Mouse (Mus musculus): Measurements from ENCODE around the gene Rsph9. TPM values are rescaled to one million over a fixed set of nuclear protein-coding genes. Genes with fewer than 3 reads are reported as not detected.

Rsph9 gene
- total RNA-seq, 2 experiments from 2014 or later, result 0.94 to 1.4 TPM

DNA sequence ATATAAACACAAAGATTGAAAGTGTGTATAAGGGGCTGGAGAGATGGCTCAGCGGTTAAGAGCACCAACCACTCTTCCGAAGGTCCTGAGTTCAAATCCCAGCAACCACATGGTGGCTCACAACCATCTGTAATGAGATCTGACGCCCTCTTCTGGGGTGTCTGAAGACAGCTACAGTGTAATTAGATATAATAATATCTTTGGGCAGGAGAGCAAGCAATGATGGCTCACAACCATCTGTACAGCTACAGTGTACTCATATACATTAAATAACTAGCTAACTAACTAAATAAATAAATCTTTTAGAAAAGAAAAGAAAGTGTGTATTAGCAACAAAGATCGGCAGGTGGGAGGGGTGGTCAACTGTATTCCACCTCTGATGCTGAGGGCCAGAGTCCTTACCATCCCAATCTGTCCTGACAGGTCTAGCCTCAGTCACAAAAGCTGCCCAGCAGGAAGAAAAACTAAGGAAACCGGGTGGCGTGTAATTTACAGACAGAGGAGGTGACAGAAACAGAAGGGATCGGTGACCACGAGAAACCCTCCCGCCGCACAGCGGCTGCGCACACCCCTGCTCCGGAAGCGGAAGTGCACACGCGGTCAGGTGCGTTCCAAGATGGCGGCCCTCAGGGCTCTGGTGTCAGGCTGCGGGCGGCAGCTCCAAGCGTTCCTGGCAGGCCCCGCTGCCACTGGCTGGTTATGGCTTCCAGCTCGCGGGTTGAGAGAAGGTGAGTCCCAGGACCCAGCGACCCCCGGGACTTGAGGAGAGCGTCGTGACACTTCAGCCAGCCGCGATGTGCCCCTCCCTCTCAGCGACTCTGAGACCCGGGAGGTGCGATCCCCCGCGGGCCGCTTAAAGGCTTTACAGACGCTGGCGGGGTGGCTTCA lies 33.4 kb downstream of the Rsph9 start, which contains the start of gene Mrps18a:
Mrps18a (plus strand) TSS at position 585 of the 888 bp plus-strand sequence.
- intact Hi-C loops (cut with DNase I), result no loop called here
- peak; percentile 84 for DNase-seq

DNA sequence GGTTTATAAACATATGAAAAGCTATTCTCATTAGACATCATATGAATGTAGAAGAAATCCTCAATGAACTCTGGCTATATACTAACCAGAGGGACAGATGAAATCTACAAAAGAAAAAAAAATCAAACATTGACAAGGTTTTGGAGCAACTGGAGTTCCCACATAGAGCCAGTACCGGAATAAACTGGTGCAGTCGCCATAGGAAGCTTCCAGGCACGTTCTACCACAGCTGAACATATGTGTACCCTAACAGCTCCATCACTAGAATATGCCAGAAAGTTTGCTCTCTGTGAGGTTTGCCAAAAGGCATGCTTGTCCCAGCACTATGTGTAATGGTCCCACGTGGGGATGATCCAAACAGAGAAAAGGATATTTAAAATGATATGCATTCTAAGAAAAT lies 35.7 kb downstream of the Rsph9 start:
- intact Hi-C loops (cut with DNase I), result no loop called here

DNA sequence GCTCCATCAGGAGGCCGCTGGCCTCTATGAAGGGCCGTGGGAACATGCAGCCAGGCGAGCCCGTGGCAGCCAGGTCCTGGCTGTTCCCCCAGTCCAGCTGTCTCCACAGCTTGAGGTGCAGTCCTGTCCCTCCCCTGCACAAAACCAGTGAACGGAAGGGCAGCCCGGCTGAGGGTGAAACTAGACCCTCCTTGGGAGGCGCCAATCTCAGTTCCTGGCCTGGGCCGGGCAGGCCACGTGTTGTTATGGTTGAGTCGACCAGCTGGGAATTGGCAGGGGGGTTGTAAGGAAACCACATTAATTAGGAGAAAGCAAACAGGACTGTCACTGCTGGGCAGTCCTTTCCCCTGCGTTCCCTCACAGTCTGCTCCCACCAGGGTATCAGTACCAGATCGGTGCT lies 39.5 kb downstream of the Rsph9 start:
- intact Hi-C loops (cut with DNase I), result no loop called here
- peak; percentile 58 to 60 for DNase-seq

More for the DNA sequence above, 35.7 kb downstream of the Rsph9 start:
- DNase-seq, result no peak

DNA sequence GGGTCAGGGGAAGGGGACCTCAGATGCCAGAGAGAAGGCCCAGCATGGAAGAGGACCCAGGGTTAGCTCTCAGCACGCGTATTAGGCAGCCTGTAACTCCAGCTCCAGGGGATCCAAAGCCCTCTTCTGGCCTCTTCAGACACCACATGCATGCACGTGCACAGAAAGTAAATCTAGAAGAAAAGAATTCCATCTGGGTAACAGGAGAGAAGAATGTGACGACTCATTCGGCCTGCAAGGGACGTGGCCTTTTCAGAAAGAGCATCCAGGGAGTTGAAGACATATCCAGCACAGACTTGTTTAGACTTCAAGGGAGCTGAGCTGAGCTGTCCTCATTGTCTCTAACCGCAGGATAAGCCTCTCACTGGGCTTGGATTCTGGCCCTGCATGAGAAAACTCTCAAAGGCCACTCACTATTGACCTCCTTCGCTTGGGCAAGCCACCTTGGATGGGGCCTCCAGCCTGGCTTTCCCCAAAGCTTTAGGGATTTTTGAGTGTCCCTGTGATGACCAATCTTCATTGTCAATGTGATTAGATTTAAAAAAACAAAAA lies 41.3 kb downstream of the Rsph9 start:
- no peak for DNase-seq
- intact Hi-C loops (cut with DNase I), result no loop called here

DNA sequence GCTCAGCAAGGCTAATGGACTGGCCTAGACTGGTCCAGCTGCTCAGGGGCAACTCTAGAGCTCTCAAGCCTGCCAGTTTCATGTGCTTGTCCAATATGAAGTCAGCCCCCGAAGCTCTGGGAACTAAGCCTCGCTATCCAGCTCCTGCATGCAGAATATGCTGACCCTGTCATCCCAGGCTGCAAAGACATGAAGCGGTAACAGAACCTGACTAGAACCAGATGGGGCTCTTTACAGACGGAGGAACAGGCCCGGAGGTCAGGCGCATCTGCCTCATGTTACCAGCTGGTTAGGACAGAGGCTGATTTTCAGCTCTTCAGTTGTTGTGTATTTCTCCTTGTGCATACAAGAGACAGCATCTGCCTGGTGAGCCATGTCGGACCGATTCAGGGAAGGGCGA lies 42.1 kb downstream of the Rsph9 start:
- intact Hi-C loops (cut with DNase I), result no loop called here
- no peak for DNase-seq

DNA sequence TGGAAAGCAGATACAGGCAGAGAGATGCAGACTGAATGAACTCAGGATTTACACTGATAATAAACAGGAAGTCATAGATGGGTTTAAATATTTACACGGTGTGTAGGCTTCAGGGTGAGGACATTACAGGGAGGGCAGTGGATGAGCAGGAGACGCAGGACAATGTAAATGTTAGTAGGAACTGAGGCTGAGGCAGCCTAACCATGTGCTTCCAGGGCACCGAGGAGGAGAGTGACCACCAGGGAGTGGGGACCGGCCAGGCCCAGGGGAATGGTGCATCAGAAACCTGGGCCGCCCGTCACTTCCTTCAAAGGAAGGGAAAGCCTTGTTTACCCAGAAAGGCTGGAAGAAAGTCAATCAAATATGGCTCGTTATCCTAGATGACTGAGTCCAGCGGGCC lies 45.5 kb downstream of the Rsph9 start:
- intact Hi-C loops (cut with DNase I), result no loop called here
- no peak for DNase-seq

DNA sequence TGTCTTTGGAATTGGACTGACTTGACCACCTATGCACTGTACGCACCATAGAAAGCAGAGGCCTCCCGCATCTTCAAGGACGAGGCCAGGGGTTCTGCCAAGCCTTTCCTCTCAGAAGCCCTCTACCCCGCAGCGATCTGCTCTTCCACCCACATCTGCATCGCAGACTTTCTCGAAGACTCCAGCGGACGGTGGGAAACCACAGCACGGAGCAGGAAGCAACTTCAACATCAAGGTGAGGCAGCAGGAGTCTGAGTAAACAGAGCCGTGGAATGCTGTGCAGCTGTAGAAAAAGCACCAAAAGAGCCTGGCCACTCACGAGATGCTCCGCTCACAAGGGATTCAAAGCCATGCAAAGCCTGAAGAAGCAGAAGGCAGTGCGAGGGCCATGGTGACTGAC lies 52.1 kb downstream of the Rsph9 start:
- intact Hi-C loops (cut with DNase I), result no loop called here
- DNase-seq, result no peak

DNA sequence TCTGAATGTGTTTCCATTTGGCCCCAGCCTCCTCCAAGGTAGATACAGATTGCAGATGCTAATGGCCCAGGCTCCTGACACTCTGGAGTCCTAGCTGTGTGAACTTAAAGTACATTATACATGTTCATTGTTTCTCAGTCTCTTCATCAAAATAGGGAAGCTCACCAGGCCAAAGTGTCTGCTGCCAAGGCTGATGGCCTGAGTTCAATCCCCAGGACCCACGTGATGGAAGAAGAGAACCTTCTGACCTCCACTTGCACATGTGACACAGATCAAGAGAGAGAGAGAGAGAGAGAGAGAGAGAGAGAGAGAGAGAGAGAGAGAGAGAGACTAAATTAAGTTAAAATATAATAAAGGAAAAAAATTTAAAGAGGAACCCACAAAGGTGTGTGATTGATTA lies 52.7 kb downstream of the Rsph9 start:
- DNase-seq, result no peak
- intact Hi-C loops (cut with DNase I), result no loop called here

DNA sequence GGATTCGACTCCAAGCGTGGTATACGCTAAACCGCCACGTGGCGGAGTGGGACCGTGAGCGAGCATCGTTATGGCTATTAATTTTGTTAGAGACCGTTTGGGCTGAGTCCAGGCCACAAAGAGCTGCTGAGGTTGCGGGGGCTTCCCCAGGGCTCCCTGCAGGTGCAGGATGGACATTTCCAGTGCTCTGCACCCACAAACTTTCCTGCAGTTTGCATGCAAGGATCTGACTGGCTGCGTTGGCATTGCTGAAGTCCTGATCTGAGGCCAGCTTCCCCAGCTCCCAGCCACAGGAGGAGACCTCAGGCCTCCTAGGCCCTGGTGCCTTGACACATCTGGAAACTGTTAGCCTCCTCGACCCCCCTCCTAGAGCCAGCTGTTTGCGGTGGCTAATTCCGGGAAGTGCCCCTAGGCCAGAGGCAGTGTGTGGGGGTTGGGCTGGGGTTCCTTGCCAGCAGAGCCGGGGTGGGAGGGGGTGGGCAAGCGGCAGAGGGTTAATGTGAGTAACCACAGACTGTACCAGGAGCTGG lies 57.6 kb downstream of the Rsph9 start:
- intact Hi-C loops (cut with DNase I), result no loop called here
- no peak for DNase-seq

DNA sequence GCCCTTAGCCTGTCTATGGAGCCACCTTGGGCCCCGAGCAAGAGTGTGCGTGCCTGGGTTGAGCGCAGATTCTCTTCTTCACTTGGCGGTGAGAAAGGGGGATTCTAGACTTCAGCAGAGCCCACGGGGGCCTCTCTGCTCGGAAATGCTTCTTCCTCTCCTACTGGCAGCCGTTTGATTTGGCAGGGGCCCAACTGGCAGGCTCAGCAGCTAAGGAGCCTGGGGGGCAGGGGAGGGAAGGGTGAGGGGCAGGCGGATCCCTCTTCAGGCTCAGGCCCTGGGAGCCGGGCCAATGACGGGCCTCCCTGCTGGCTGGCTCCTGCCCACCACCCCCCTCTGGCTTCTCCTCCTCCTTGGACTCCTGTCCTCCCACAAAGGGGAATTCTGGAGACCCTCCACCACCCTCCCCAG lies 59.9 kb downstream of the Rsph9 start:
- intact Hi-C loops (cut with DNase I), result no loop called here
- peak; percentile 71 to 76 for DNase-seq

DNA sequence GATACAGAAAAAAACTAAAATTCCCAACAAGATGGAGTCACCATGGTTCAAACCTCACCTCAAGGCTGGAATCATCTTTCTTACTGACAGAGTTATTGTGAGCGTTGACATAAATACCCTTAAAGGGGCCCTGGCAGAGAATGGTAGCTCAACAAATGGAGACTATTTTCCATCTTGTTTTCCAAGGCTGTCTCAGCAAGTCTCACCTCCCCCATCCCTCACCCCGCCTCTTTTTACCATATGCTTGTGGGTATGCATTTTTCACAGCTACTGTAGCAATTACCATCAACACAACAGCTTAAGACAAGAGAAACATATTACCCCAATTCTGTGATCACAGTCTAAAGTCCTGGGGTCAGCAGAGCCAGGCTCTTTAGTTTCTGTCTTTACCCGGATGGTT lies 60.6 kb downstream of the Rsph9 start:
- DNase-seq, result no peak
- intact Hi-C loops (cut with DNase I), result no loop called here

DNA sequence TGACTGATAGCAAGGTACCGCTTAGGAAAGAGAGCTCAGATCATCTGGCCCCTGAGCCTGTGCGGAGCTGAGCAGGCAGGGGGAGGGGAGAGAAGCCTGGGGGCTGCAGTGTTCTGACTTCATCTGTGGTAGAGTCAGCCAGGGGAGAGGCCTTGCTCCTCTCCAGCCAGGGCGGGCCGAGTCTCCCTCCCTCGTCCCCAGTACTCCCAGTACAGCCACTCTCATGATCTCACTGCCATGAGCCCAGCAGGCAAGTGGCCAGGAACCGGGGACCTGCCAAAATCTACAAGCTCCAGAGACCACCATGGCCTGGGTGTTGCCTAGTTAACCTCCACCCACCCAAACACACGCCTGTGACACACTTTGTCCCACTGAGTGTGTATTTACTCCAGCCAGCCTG lies 62.4 kb downstream of the Rsph9 start:
- intact Hi-C loops (cut with DNase I), result no loop called here
- peak; percentile 68 to 71 for DNase-seq

DNA sequence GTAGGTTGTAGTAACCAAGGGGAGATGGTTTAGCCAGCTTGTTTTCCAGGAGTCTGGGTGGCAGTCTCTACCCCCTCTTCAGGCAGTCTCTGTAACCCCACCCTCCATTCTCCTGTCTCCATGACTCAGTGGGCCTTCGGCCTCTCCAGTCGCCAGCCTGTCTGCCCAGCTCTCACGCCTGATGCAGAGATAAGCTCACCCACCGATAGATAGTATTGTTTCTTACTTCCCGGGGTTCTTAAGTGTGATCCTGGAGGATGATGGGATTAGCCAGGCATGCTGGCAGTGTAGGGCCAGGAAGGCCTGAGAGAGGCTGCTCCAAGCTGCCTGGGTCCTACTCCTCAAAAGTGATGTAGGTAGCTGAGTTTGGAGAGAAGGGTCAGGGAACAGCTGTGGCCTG lies 63.0 kb downstream of the Rsph9 start:
- intact Hi-C loops (cut with DNase I), result no loop called here
- DNase-seq, result no peak

DNA sequence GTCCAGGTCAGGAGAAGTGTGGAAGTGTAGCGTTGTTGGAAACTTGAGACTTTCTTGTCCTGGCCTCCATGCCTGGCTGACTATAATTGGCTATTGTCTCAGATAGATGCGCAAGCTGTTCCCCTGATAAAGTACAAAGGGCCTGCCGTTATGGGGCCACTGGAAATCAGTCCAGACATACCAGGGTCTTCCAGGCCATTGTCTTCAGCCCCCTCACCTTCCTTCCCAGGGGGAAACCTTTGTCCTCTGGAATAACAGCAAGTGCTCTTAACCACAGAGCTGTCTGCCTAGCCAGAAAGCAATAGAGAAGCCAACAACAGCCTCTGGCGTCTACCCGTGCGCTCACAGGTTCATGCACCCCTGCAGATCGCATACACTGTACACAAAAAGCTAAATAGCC lies 63.6 kb downstream of the Rsph9 start:
- no peak for DNase-seq
- intact Hi-C loops (cut with DNase I), result no loop called here

DNA sequence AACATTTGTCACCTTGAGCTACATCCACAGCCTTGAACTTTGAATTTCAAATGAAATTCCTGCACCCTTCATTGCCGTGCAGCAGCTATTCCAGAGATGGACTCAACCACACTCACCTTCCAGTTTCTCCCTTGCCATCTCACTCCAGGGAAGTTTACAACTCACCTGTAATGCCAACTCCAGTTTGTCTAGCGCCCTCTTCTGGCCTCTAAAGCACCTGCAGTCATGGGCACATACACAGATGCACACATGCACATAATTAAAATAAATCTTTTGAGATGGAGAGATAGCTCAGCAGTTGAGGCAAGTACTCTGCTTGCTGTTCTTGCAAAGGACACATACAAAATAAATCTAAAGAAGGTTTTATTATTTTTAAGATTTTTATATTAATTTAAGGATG lies 65.0 kb downstream of the Rsph9 start:
- intact Hi-C loops (cut with DNase I), result no loop called here
- no peak for DNase-seq

DNA sequence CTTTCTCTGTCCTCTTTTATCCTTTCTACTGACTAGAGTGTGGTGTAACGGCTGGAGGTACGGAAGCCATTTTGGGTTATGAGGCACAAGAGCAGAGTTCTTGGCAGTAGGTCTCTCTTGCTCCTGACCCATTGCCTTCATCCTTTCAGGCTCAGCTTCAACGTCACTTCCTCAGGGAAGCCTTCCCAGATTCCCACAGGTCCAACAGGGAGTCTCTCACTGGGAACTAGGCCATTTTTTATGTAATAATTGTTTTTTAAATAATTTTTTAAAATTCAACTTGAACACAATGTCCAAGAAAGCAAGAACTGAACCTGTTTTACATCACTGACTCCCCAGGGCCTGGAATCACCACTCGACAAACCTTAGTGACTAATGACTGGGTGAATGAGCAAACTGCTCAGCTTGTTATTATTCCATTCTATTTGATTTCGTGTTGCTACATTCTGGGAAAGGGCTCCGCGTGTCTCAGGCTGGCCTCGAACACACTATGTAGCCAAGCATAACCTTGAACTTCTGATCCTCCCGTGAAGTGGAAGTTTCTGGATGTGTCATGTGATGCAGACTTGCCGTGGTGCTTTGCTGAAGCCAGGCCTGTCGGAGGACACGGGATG lies 66.0 kb downstream of the Rsph9 start:
- intact Hi-C loops (cut with DNase I), result no loop called here
- DNase-seq, result no peak

DNA sequence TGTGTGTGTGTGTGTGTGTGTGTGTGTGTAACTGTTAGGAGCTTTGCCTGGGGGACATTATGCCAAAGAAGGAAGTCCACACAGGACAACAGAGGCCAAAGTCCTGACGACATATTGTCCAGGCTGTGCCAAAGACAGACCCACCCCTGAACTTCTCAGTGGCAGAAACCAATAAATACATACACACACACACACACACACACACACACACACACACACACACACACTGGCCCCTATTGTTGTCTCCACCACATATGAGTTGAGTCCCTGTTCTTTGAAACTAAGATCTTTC lies 67.8 kb downstream of the Rsph9 start:
- no peak for DNase-seq
- intact Hi-C loops (cut with DNase I), result no loop called here

DNA sequence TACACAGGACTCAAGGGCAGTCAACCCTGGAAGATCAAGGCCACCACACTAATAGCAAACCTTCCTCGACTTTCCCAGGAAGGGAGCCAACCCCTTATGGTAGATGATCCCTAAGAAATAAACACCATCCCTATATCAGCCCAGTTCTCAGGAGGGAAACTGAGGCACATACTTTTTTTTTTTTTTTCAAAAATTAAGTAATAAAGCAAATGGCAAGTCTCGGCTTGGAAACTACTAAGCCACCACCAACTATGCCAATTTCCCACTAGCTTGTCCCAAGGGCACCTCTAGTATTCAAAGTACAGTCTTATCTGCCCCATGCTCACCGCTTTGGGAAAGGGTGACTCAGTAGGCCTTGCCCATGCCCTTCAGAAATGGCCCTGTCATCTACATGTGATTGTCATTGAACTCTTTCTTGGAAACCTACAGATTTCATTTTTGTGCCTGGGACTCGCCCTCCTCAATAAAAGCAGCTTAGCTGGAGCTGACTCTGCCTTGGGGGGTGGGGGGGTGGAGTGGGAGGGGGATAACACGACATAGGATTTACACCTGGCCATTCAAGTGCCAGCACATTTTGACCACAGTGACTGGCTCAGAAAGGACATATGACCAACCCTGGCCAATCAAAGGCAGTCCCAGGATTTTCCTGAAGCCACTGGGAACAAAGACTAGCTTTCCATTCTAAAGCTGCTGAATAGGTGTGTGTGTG lies 68.3 kb downstream of the Rsph9 start:
- intact Hi-C loops (cut with DNase I), result no loop called here
- no peak for DNase-seq

DNA sequence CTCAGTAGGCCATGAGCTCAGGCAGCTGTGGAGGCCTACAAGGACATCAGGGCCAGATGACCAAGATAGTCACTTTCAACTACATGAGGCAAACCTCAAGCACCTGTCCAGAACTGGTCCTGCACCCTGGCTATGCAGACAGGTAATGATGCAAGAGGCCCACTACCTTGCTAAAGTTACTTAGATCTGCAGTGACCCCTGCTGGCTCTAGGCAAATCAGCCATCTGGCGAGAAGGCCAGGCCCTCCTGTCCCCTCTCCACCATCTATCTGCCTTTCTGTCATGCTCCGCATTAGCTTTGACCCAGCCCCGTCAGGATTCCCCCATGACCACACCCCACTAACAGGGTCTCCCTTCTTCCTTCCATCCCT lies 68.9 kb downstream of the Rsph9 start:
- intact Hi-C loops (cut with DNase I), result no loop called here
- peak in 1 of 2 experiments; percentile 29 for DNase-seq

DNA sequence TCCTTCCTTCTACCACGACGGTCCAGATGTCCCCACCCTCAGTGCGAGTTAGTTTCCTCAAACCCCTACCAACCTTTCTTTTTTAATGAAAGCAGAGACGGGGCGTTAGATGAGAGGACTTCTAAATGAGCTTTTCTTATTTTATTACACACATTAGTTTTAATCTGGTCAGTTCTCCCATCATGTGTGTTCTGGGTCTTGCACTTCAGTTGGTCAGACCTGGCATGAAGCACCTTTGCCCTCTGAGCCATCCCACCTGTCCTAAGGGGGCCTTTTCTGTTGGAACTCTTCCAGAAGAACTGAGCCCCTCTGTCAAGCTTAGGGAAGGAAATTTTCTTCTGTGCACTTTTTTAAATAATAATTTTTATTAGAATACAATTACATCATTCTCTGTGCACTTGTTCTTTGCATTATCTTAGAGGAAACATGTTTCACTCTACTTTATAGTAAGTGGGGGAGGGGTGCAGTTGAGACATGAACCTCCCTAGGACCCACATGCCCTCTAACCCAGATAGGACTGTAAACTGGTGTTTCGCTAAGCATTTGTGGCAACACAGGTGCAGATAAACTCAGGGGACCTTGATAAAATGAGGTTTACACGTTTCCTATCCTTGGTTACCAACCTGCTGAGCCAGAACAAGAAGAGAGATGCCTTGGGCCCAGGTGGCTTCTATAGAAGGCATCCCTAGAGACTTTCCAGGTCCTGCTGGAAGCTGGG lies 69.5 kb downstream of the Rsph9 start:
- intact Hi-C loops (cut with DNase I), result no loop called here
- no peak for DNase-seq
